Comparison of ENCODE assay signal across 8 mouse cellular contexts in genomic region chr5:109558123-109558403, GRCm38 (mm10). TPM values are rescaled to one million over a fixed set of nuclear protein-coding genes. Genes with fewer than 3 reads are reported as not detected.
DNase-seq lines count a peak whose midpoint lies in the region; ATAC-seq and TF ChIP-seq lines count a peak whose summit lies in the region.

No protein-coding gene starts in this region.

- TF ChIP-seq POLR2A in cortical plate, adult 2 months (IDR thresholded peaks at IDR 0.05; ENCODE audit: extremely low read depth, insufficient read depth, low read length): no peak

- H3K36me3 ChIP-seq in kidney, embryonic 15.5 days: peaks cover 25% of the 10 kb centered on the region
- H3K36me3 ChIP-seq in hindbrain, embryonic 16.5 days (ENCODE audit: control insufficient read depth, insufficient read depth, low read length): peaks cover 16% of the 10 kb centered on the region; the same call in 1 of the 2 replicates
- H3K36me3 ChIP-seq in midbrain, embryonic 14.5 days (ENCODE audit: control insufficient read depth, insufficient read depth, low read length): 0 out of 2 replicates have a peak, but pooled peaks cover 3% of the 10 kb centered on the region

- peak overlapping the region; percentile 79 for H3K4me3 ChIP-seq in kidney, embryonic 15.5 days (replicated peaks)
- H3K4me3 ChIP-seq in cortical plate, adult 2 months (ENCODE audit: insufficient read depth, low read length): peak overlapping the region; percentile 55
- H3K4me3 ChIP-seq in hindbrain, embryonic 16.5 days (ENCODE audit: low read length): peak overlapping the region; percentile 71
- H3K4me3 ChIP-seq in midbrain, embryonic 14.5 days (replicated peaks; ENCODE audit: low read depth, low read length): peak overlapping the region; percentile 56

- H3K9me3 ChIP-seq in kidney, embryonic 15.5 days (replicated peaks): peaks cover 33% of the 10 kb centered on the region
- H3K9me3 ChIP-seq in hindbrain, embryonic 16.5 days (ENCODE audit: control insufficient read depth, low read length): peaks cover 30% of the 10 kb centered on the region
- peaks cover 34% of the 10 kb centered on the region for H3K9me3 ChIP-seq in midbrain, embryonic 14.5 days (ENCODE audit: control insufficient read depth, low read length)

- no peak for DNase-seq in kidney, postnatal 14 days
- DNase-seq in midbrain, embryonic 14.5 days: no peak
- DNase-seq in right cerebral cortex, postnatal 25 days: no peak
- DNase-seq in layer of hippocampus, postnatal 14 days (ENCODE audit: low spot score in 2 of 2): no peak
- no peak for DNase-seq in right cerebral cortex, postnatal 4 days

- 0% methylated on average over 9 of the region's 9 CpGs for WGBS in kidney, embryonic 15.5 days
- WGBS in hindbrain, embryonic 16.5 days: under 1% methylated on average over 9 of the region's 9 CpGs
- 1% methylated on average over 9 of the region's 9 CpGs for WGBS in midbrain, embryonic 14.5 days

- H3K27ac ChIP-seq in kidney, embryonic 15.5 days: peak overlapping the region; percentile 98
- peak overlapping the region; percentile 67 for H3K27ac ChIP-seq in cortical plate, adult 2 months (ENCODE audit: insufficient read depth, low read length)
- H3K27ac ChIP-seq in hindbrain, embryonic 16.5 days (ENCODE audit: low read depth, low read length): peak overlapping the region; percentile 98
- peak overlapping the region; percentile 96 for H3K27ac ChIP-seq in midbrain, embryonic 14.5 days (replicated peaks; ENCODE audit: low read depth, low read length)

- no peaks in the 10 kb centered on the region for H3K4me1 ChIP-seq in kidney, embryonic 15.5 days
- no peaks in the 10 kb centered on the region for H3K4me1 ChIP-seq in cortical plate, adult 2 months (ENCODE audit: control insufficient read depth, insufficient read depth, low read length)
- no peaks in the 10 kb centered on the region; the same call in 1 of the 2 replicates for H3K4me1 ChIP-seq in hindbrain, embryonic 16.5 days (ENCODE audit: control insufficient read depth, insufficient read depth, low read depth, low read length)
- no peaks in the 10 kb centered on the region for H3K4me1 ChIP-seq in midbrain, embryonic 14.5 days (ENCODE audit: control insufficient read depth, insufficient read depth, low read length)

- H3K4me2 ChIP-seq in kidney, embryonic 15.5 days: peak overlapping the region; percentile 69
- H3K4me2 ChIP-seq in hindbrain, embryonic 16.5 days (ENCODE audit: low read length): peak overlapping the region; percentile 65
- H3K4me2 ChIP-seq in midbrain, embryonic 14.5 days (ENCODE audit: low read length): peak overlapping the region; percentile 48

- peak overlapping the region; percentile 21; the same call in 1 of the 2 replicates for H3K9ac ChIP-seq in kidney, embryonic 15.5 days
- peak overlapping the region; percentile 78 for H3K9ac ChIP-seq in hindbrain, embryonic 16.5 days (ENCODE audit: low read depth, low read length)
- no peak overlapping the region; the same call in 1 of the 2 replicates for H3K9ac ChIP-seq in midbrain, embryonic 14.5 days (replicated peaks; ENCODE audit: low read length)

- no peak for TF ChIP-seq CTCF in cortical plate, adult 2 months (IDR thresholded peaks at IDR 0.05; ENCODE audit: extremely low read depth, insufficient read depth, low read length)

- H3K27me3 ChIP-seq in kidney, embryonic 15.5 days: no peaks in the 10 kb centered on the region
- H3K27me3 ChIP-seq in hindbrain, embryonic 16.5 days (replicated peaks; ENCODE audit: control insufficient read depth, insufficient read depth, low read length): no peaks in the 10 kb centered on the region
- no peaks in the 10 kb centered on the region for H3K27me3 ChIP-seq in midbrain, embryonic 14.5 days (ENCODE audit: control insufficient read depth, insufficient read depth, low read length)

- ATAC-seq in kidney, embryonic 15.5 days (replicated peaks; ENCODE audit: low FRiP score): no peak
- ATAC-seq in hindbrain, embryonic 16.5 days: peak; percentile 41
- no peak for ATAC-seq in midbrain, embryonic 14.5 days (ENCODE audit: low FRiP score, low TSS enrichment)

RNA-seq across cellular contexts. Expression of gene Crlf2, which starts 0.7 kb away (rescaled TPM):
- polyA plus RNA-seq in kidney, embryonic 15.5 days (2015; fragmentation: Nextera tagmentation; extraction: Ambion mirVana): 13.6 and 14.1 TPM in 2 replicates
- 26.5 and 28.2 TPM in 2 replicates for polyA plus RNA-seq in cortical plate, adult 2 months (2012; rRNA removed)
- polyA plus RNA-seq in hindbrain, embryonic 16.5 days (2015; fragmentation: Nextera tagmentation; extraction: Ambion mirVana): 18.5 and 20.8 TPM in 2 replicates
- 9.3 and 18.1 TPM in 2 replicates for polyA plus RNA-seq in midbrain, embryonic 14.5 days (2014; fragmentation: Nextera tagmentation; extraction: Ambion mirVana)
- 10 to 100 TPM; 31.3 to 31.8 TPM for total RNA-seq in layer of hippocampus, postnatal 14 days (2021)
